Mouse (Mus musculus): Measurements from ENCODE around the gene Zkscan14. TPM values are rescaled to one million over a fixed set of nuclear protein-coding genes. Genes with fewer than 3 reads are reported as not detected.

Gene Zkscan14
- total RNA-seq, 2 experiments from 2014 or later, result 10.6 to 39.4 TPM

- ATAC-seq (replicated peaks; ENCODE audit: low FRiP score, poor library complexity, severe bottlenecking), result peak; percentile 88
Observed at GRCm38 (mm10) chr5:145203936-145204691, 2.4 kb upstream of the Zkscan14 start, which contains the start of gene Zkscan5. Gene Zkscan5 (plus strand): TSS chr5:145204562.

- ATAC-seq (replicated peaks; ENCODE audit: low FRiP score, poor library complexity, severe bottlenecking), result no peak
Observed at GRCm38 (mm10) chr5:145202446-145202845, 778 bp upstream of the Zkscan14 start.

GRCm38 (mm10) chr5:145200387-145200786, 1.3 kb downstream of the Zkscan14 start:
- no peak for ATAC-seq (replicated peaks; ENCODE audit: low FRiP score, poor library complexity, severe bottlenecking)

- ATAC-seq (replicated peaks; ENCODE audit: low FRiP score, poor library complexity, severe bottlenecking), result no peak
Observed at GRCm38 (mm10) chr5:145191962-145192361, 9.7 kb downstream of the Zkscan14 start, which contains the start of gene Atp5j2. Gene Atp5j2 (minus strand): TSS chr5:145192062.

GRCm38 (mm10) chr5:145190875-145191798, 10.5 kb downstream of the Zkscan14 start:
- ATAC-seq (replicated peaks; ENCODE audit: low FRiP score, poor library complexity, severe bottlenecking), result peak; percentile 96

GRCm38 (mm10) chr5:145190373-145190772, 11.3 kb downstream of the Zkscan14 start:
- ATAC-seq (replicated peaks; ENCODE audit: low FRiP score, poor library complexity, severe bottlenecking), result no peak

- no peak for ATAC-seq (replicated peaks; ENCODE audit: low FRiP score, poor library complexity, severe bottlenecking)
Observed at GRCm38 (mm10) chr5:145189416-145189815, 12.3 kb downstream of the Zkscan14 start.

- ATAC-seq (replicated peaks; ENCODE audit: low FRiP score, poor library complexity, severe bottlenecking), result no peak
Observed at GRCm38 (mm10) chr5:145185244-145185643, 16.4 kb downstream of the Zkscan14 start.

- ATAC-seq (replicated peaks; ENCODE audit: low FRiP score, poor library complexity, severe bottlenecking), result no peak
Observed at GRCm38 (mm10) chr5:145178461-145178980, 23.1 kb downstream of the Zkscan14 start.

GRCm38 (mm10) chr5:145167306-145167661, 34.4 kb downstream of the Zkscan14 start:
- ATAC-seq (replicated peaks; ENCODE audit: low FRiP score, poor library complexity, severe bottlenecking), result peak; percentile 4; the same call in 1 of the 2 replicates

GRCm38 (mm10) chr5:145166536-145167305, 34.9 kb downstream of the Zkscan14 start, which contains the start of the genes Ptcd1 and Cpsf4:
Gene Ptcd1 (minus strand): TSS chr5:145167108.
Gene Cpsf4 (plus strand): TSS chr5:145167213.
- peak; percentile 88 for ATAC-seq (replicated peaks; ENCODE audit: low FRiP score, poor library complexity, severe bottlenecking)

- ATAC-seq (replicated peaks; ENCODE audit: low FRiP score, poor library complexity, severe bottlenecking), result no peak
Observed at GRCm38 (mm10) chr5:145165184-145165583, 36.5 kb downstream of the Zkscan14 start.

- no peak for ATAC-seq (replicated peaks; ENCODE audit: low FRiP score, poor library complexity, severe bottlenecking)
Observed at GRCm38 (mm10) chr5:145164710-145165109, 37.0 kb downstream of the Zkscan14 start.

- no peak for ATAC-seq (replicated peaks; ENCODE audit: low FRiP score, poor library complexity, severe bottlenecking)
Observed at GRCm38 (mm10) chr5:145161361-145161760, 40.3 kb downstream of the Zkscan14 start.

- no peak for ATAC-seq (replicated peaks; ENCODE audit: low FRiP score, poor library complexity, severe bottlenecking)
Observed at GRCm38 (mm10) chr5:145152690-145153089, 49.0 kb downstream of the Zkscan14 start.

GRCm38 (mm10) chr5:145149294-145149693, 52.4 kb downstream of the Zkscan14 start:
- no peak for ATAC-seq (replicated peaks; ENCODE audit: low FRiP score, poor library complexity, severe bottlenecking)

GRCm38 (mm10) chr5:145147748-145148147, 53.9 kb downstream of the Zkscan14 start:
- ATAC-seq (replicated peaks; ENCODE audit: low FRiP score, poor library complexity, severe bottlenecking), result no peak

Data from erythroblast, adult 5-6 weeks (primary cell).